Mouse (Mus musculus): ENCODE data around the gene St6galnac4. TPM values are rescaled to one million over a fixed set of nuclear protein-coding genes. Genes with fewer than 3 reads are reported as not detected.

The St6galnac4 gene
- polyA plus RNA-seq, 1 experiment from 2014 or later: 22.8 TPM

GRCm38 (mm10) chr2:32617601-32618000 lies 30.7 kb downstream of the St6galnac4 start:
- Histone ChIP-seq H3K27ac (replicated peaks; ENCODE audit: low read depth, low read length) (no peak overlapping the region), H3K4me2 (ENCODE audit: low read depth, low read length) (no peak overlapping the region), H3K36me3 (replicated peaks; ENCODE audit: control insufficient read depth, insufficient read depth, low read depth, low read length) (peaks cover 5% of the 10 kb centered on the region), H3K9ac (replicated peaks; ENCODE audit: low read length) (no peak overlapping the region), H3K4me3 (ENCODE audit: low read depth, low read length) (no peak overlapping the region), H3K27me3 (ENCODE audit: control insufficient read depth, insufficient read depth, low read length) (no peaks in the 10 kb centered on the region), H3K9me3 (replicated peaks; ENCODE audit: control insufficient read depth, low read length) (no peaks in the 10 kb centered on the region), H3K4me1 (ENCODE audit: control insufficient read depth, insufficient read depth, low read length) (peaks cover 22% of the 10 kb centered on the region)
- 94% methylated on average over 4 of the region's 4 CpGs for WGBS
- DNase-seq (ENCODE audit: low spot score) (no peak), ATAC-seq (replicated peaks; ENCODE audit: insufficient number of reproducible peaks, low FRiP score, low TSS enrichment, low read depth) (no peak)

GRCm38 (mm10) chr2:32618051-32618450 lies 31.2 kb downstream of the St6galnac4 start:
- DNase-seq (ENCODE audit: low spot score) (no peak), ATAC-seq (replicated peaks; ENCODE audit: insufficient number of reproducible peaks, low FRiP score, low TSS enrichment, low read depth) (no peak)
- H3K27ac ChIP-seq (replicated peaks; ENCODE audit: low read depth, low read length): no peak overlapping the region
- WGBS: 78% methylated on average over 9 of the region's 9 CpGs
- no peak overlapping the region for H3K4me2 ChIP-seq (ENCODE audit: low read depth, low read length)
- no peaks in the 10 kb centered on the region for H3K9me3 ChIP-seq (replicated peaks; ENCODE audit: control insufficient read depth, low read length)
- no peaks in the 10 kb centered on the region for H3K27me3 ChIP-seq (ENCODE audit: control insufficient read depth, insufficient read depth, low read length)
- peaks cover 5% of the 10 kb centered on the region for H3K36me3 ChIP-seq (replicated peaks; ENCODE audit: control insufficient read depth, insufficient read depth, low read depth, low read length)
- peaks cover 22% of the 10 kb centered on the region for H3K4me1 ChIP-seq (ENCODE audit: control insufficient read depth, insufficient read depth, low read length)
- H3K9ac ChIP-seq (replicated peaks; ENCODE audit: low read length): no peak overlapping the region
- no peak overlapping the region for H3K4me3 ChIP-seq (ENCODE audit: low read depth, low read length)

- Histone ChIP-seq H3K27ac (replicated peaks; ENCODE audit: low read depth, low read length) (peak overlapping the region; percentile 74), H3K4me3 (ENCODE audit: low read depth, low read length) (no peak overlapping the region), H3K4me1 (ENCODE audit: control insufficient read depth, insufficient read depth, low read length) (peaks cover 25% of the 10 kb centered on the region), H3K9me3 (replicated peaks; ENCODE audit: control insufficient read depth, low read length) (no peaks in the 10 kb centered on the region), H3K4me2 (ENCODE audit: low read depth, low read length) (peak overlapping the region; percentile 8; the same call in 1 of the 2 replicates), H3K36me3 (replicated peaks; ENCODE audit: control insufficient read depth, insufficient read depth, low read depth, low read length) (peaks cover 2% of the 10 kb centered on the region; the same call in 1 of the 2 replicates), H3K9ac (replicated peaks; ENCODE audit: low read length) (peak overlapping the region; percentile 41), H3K27me3 (ENCODE audit: control insufficient read depth, insufficient read depth, low read length) (no peaks in the 10 kb centered on the region)
- ATAC-seq (replicated peaks; ENCODE audit: insufficient number of reproducible peaks, low FRiP score, low TSS enrichment, low read depth) (peak; percentile 60; the same call in 1 of the 2 replicates), DNase-seq (ENCODE audit: low spot score) (peak; percentile 78)
- WGBS: 21% methylated on average over 4 of the region's 4 CpGs
Observed at GRCm38 (mm10) chr2:32620682-32621516, 34.0 kb downstream of the St6galnac4 start.

DNA sequence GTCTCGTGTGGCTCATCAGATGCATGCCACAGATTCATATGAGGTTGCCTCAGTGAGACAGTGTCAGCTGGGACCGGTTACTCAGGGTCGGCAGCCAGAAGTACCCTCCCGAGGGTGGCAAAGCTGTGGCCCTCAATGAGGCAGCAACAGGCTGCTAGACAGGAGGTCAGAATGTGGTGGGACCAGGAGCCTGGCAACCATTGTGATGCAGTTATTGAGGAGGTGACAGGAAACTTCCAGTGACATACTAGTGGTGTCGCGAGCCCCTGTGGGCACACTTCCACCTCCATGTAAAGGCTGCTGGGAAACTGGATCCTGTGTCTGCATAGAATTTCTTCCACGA lies 34.6 kb downstream of the St6galnac4 start, which contains the start of gene Ak1:
TSS of gene Ak1 (plus strand) at position 242 of the 343 bp plus-strand sequence.
- ATAC-seq (replicated peaks; ENCODE audit: insufficient number of reproducible peaks, low FRiP score, low TSS enrichment, low read depth) (no peak), DNase-seq (ENCODE audit: low spot score) (no peak)
- H3K4me1 ChIP-seq (ENCODE audit: control insufficient read depth, insufficient read depth, low read length): peaks cover 31% of the 10 kb centered on the region
- H3K4me2 ChIP-seq (ENCODE audit: low read depth, low read length): no peak within 1 kb of the TSS
- 29% methylated on average over 7 of the region's 7 CpGs for WGBS
- H3K27me3 ChIP-seq (ENCODE audit: control insufficient read depth, insufficient read depth, low read length): no peaks in the 10 kb centered on the region
- no peaks in the 10 kb centered on the region for H3K9me3 ChIP-seq (replicated peaks; ENCODE audit: control insufficient read depth, low read length)
- H3K9ac ChIP-seq (replicated peaks; ENCODE audit: low read length): peak within 1 kb of the TSS; percentile 41
- H3K4me3 ChIP-seq (ENCODE audit: low read depth, low read length): no peak within 1 kb of the TSS
- peak within 1 kb of the TSS; percentile 74 for H3K27ac ChIP-seq (replicated peaks; ENCODE audit: low read depth, low read length)
- H3K36me3 ChIP-seq (replicated peaks; ENCODE audit: control insufficient read depth, insufficient read depth, low read depth, low read length): peaks cover 2% of the 10 kb centered on the region; the same call in 1 of the 2 replicates

DNA sequence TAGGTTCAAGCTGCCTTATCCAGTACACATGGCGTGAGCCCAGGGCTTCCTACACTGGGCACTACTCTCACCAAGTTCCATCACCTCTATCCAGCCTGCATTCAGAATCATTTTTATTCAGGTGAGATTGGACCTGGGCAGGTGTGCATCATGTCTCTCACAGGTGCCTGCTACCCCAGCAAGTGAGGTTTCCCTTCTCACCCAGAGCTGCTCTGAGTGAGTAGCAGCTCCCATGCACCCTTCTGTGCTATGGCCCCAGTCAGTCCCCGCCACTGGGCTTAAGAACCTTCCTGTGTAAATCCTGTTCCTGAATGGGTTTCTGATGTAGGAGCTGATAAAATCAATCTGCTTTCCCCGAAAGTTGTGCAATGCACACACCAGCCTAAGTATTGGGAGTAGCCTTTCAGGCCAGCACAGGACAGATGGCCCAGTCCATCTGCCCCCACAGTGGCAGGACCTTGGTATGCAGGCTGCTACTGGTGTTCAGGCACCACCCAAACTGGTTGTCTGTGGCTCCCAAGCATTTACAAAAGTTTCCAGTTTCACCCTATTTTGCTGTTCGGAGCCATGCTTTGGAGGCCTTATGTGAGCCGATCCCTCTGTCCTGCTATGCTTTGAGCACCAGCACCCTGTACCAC lies 37.3 kb downstream of the St6galnac4 start:
- 71% methylated on average over 5 of the region's 5 CpGs for WGBS
- no peak overlapping the region for H3K4me2 ChIP-seq (ENCODE audit: low read depth, low read length)

GRCm38 (mm10) chr2:32625212-32625872 lies 38.4 kb downstream of the St6galnac4 start:
- Histone ChIP-seq H3K9ac (replicated peaks; ENCODE audit: low read length) (peak overlapping the region; percentile 47), H3K9me3 (replicated peaks; ENCODE audit: control insufficient read depth, low read length) (no peaks in the 10 kb centered on the region), H3K27me3 (ENCODE audit: control insufficient read depth, insufficient read depth, low read length) (no peaks in the 10 kb centered on the region), H3K27ac (replicated peaks; ENCODE audit: low read depth, low read length) (no peak overlapping the region), H3K4me1 (ENCODE audit: control insufficient read depth, insufficient read depth, low read length) (peaks cover 25% of the 10 kb centered on the region), H3K4me2 (ENCODE audit: low read depth, low read length) (peak overlapping the region; percentile 13), H3K4me3 (ENCODE audit: low read depth, low read length) (0 out of 2 replicates have a peak overlapping the region, but pooled peaks have one; percentile 0), H3K36me3 (replicated peaks; ENCODE audit: control insufficient read depth, insufficient read depth, low read depth, low read length) (no peaks in the 10 kb centered on the region)
- WGBS: 3% methylated on average over 13 of the region's 13 CpGs
- peak; percentile 78 for DNase-seq (ENCODE audit: low spot score)
- ATAC-seq (replicated peaks; ENCODE audit: insufficient number of reproducible peaks, low FRiP score, low TSS enrichment, low read depth): no peak; the same call in 1 of the 2 replicates

More for the DNA sequence above, 37.3 kb downstream of the St6galnac4 start:
- Histone ChIP-seq H3K36me3 (replicated peaks; ENCODE audit: control insufficient read depth, insufficient read depth, low read depth, low read length) (no peaks in the 10 kb centered on the region), H3K4me3 (ENCODE audit: low read depth, low read length) (no peak overlapping the region), H3K9me3 (replicated peaks; ENCODE audit: control insufficient read depth, low read length) (no peaks in the 10 kb centered on the region), H3K27ac (replicated peaks; ENCODE audit: low read depth, low read length) (0 out of 2 replicates have a peak overlapping the region, but pooled peaks have one; percentile 5), H3K27me3 (ENCODE audit: control insufficient read depth, insufficient read depth, low read length) (no peaks in the 10 kb centered on the region), H3K9ac (replicated peaks; ENCODE audit: low read length) (no peak overlapping the region), H3K4me1 (ENCODE audit: control insufficient read depth, insufficient read depth, low read length) (peaks cover 32% of the 10 kb centered on the region)
- DNase-seq (ENCODE audit: low spot score) (no peak), ATAC-seq (replicated peaks; ENCODE audit: insufficient number of reproducible peaks, low FRiP score, low TSS enrichment, low read depth) (no peak)

DNA sequence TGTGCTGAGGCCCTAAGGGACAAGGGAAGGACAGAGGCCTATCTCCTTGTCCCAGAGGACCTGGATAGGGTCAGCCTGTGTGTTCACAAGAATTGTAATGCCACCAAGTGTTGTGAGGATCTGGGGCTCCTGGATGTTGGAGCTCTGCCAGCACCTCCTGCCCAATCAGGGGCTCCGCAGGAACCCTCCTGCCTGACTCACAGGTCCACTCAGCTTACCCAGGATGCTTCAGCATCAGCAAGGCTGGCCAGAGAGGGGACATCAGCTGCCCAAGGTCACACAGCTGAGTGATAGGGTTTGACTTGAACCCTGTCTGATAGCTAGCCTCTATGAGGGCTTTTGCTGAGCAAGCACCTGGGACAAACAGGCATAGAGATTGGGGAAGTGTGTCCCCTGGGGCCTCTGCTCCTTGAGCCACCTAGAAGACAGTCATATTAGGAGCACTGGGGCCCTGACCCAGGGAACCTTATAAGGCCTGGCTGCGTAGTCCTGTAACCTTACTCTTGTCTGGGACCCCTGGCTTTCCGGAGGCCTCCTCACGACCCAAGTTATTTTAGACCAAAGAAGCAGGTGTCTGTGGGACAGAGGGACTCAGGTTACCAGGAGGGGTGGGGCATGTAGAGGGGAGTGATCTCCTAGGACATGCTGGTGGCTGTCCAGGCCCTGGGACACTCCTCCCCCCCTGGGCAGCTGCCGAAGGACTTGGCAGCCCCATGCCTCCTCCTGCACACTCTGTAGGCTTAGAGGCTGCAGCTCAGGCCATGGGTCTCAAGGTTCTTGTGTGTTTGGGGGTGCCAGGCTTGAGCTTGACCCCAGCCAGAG lies 39.2 kb downstream of the St6galnac4 start:
- no peak for ATAC-seq (replicated peaks; ENCODE audit: insufficient number of reproducible peaks, low FRiP score, low TSS enrichment, low read depth)
- peaks cover 19% of the 10 kb centered on the region for H3K4me1 ChIP-seq (ENCODE audit: control insufficient read depth, insufficient read depth, low read length)
- no peaks in the 10 kb centered on the region for H3K36me3 ChIP-seq (replicated peaks; ENCODE audit: control insufficient read depth, insufficient read depth, low read depth, low read length)
- H3K4me2 ChIP-seq (ENCODE audit: low read depth, low read length): no peak overlapping the region; the same call in 1 of the 2 replicates
- peak overlapping the region; percentile 18; the same call in 1 of the 2 replicates for H3K9ac ChIP-seq (replicated peaks; ENCODE audit: low read length)
- no peaks in the 10 kb centered on the region for H3K27me3 ChIP-seq (ENCODE audit: control insufficient read depth, insufficient read depth, low read length)
- 41% methylated on average over 5 of the region's 5 CpGs for WGBS
- H3K9me3 ChIP-seq (replicated peaks; ENCODE audit: control insufficient read depth, low read length): no peaks in the 10 kb centered on the region
- DNase-seq (ENCODE audit: low spot score): no peak
- no peak overlapping the region for H3K4me3 ChIP-seq (ENCODE audit: low read depth, low read length)
- peak overlapping the region; percentile 47; the same call in 1 of the 2 replicates for H3K27ac ChIP-seq (replicated peaks; ENCODE audit: low read depth, low read length)
